Mouse (Mus musculus) liver, adult 2 months (tissue): Measurements from ENCODE around the gene Smad1. TPM values are rescaled to one million over a fixed set of nuclear protein-coding genes. Genes with fewer than 3 reads are reported as not detected.
A peak's percentile ranks its signal among the peaks of the same experiment; 100 is the strongest.

Experiments
- DNase-seq: peaks from one replicate; pipeline ENCODE4 v3.0.0-alpha.2; 2011; ENCODE audit warnings: low read depth, low spot score; ENCODE audit errors: extremely low read depth
- H3K27ac ChIP-seq: fragments of 200-500 bp; replicated peaks from 2 replicates; pipeline ENCODE4 v1.5.1; 2012; ENCODE audit warnings: low read depth, mild to moderate bottlenecking, control low read depth, inconsistent platforms, low read length; ENCODE audit not compliant: insufficient read depth
- H3K27me3 ChIP-seq: fragments of 200-500 bp; 2 replicates; pipeline ENCODE4 v1.6.1; 2012; ENCODE audit warnings: mild to moderate bottlenecking, moderate library complexity, low read length, inconsistent platforms; ENCODE audit not compliant: control insufficient read depth, insufficient read depth
- H3K36me3 ChIP-seq: fragments of 200-500 bp; 2 replicates; pipeline ENCODE4 v1.6.1; 2012; ENCODE audit warnings: low read length, inconsistent platforms; ENCODE audit not compliant: control insufficient read depth, insufficient read depth
- H3K4me1 ChIP-seq: fragments of 200-500 bp; 2 replicates; pipeline ENCODE4 v1.6.1; 2011; ENCODE audit warnings: low read length; ENCODE audit not compliant: control insufficient read depth, insufficient read depth
- H3K4me3 ChIP-seq: fragments of 200-500 bp; 2 replicates; pipeline ENCODE4 v1.5.1; 2011; ENCODE audit warnings: low read depth, mild to moderate bottlenecking, control low read depth, low read length, moderate library complexity; ENCODE audit not compliant: insufficient read depth
- H3K79me2 ChIP-seq: fragments of 200-500 bp; 2 replicates; pipeline ENCODE4 v1.6.1; 2012; ENCODE audit warnings: inconsistent platforms, mild to moderate bottlenecking, low read length, moderate library complexity; ENCODE audit not compliant: control insufficient read depth, insufficient read depth
- H3K9ac ChIP-seq: fragments of 200-500 bp; 2 replicates; pipeline ENCODE4 v1.6.1; 2012; ENCODE audit warnings: low read depth, mild to moderate bottlenecking, control low read depth, inconsistent platforms, low read length
- CTCF ChIP-seq: fragments of 200-500 bp; IDR thresholded peaks from 2 replicates; pipeline ENCODE4 v1.5.1; 2011; ENCODE audit warnings: low read depth, low read length, control low read depth
- POLR2A ChIP-seq: fragments of 200-500 bp; IDR thresholded peaks from 2 replicates; pipeline ENCODE4 v1.6.1; 2011; ENCODE audit warnings: low read length, control low read depth; ENCODE audit not compliant: insufficient read depth; ENCODE audit errors: extremely low read depth
- WGBS: fragments of 180-500 bp; shearing (Covaris S2); methylation state at CpG from one replicate; pipeline ENCODE4 v1.1.7; 2018; 5-methylcytosine and 5-hydroxymethylcytosine counted together
- polyA plus RNA-seq: library from polyadenylated mRNA; depleted of rRNA; stranded (reverse); fragments of >200 nt; gene quantifications from 2 replicates; pipeline ENCODE4 v1.2.3, GENCODE M21; 2012
- total RNA-seq: library from RNA; depleted of rRNA; stranded (reverse); fragments of >200 nt; gene quantifications from 2 replicates; pipeline ENCODE4 v1.2.3, GENCODE M21; 2014

The Smad1 gene
- total and polyA plus RNA-seq, 2 experiments, result 10.8 to 25.5 TPM

- TF ChIP-seq CTCF, result no peak
- no peak for TF ChIP-seq POLR2A
- no peak overlapping the region for H3K4me3 ChIP-seq
- peak; percentile 29 for DNase-seq
- WGBS, result 50% methylated on average over 6 of the region's 6 CpGs
- no peak overlapping the region for H3K9ac ChIP-seq
- peaks cover 5% of the 10 kb centered on the region for H3K36me3 ChIP-seq
- H3K27me3 ChIP-seq, result no peaks in the 10 kb centered on the region
- peaks cover 27% of the 10 kb centered on the region for H3K79me2 ChIP-seq
- no peak overlapping the region for H3K27ac ChIP-seq
- H3K4me1 ChIP-seq, result peaks cover 7% of the 10 kb centered on the region
These were observed 38.4 kb downstream of the Smad1 start for GRCm38 (mm10) chr8:79360774-79361527.

GRCm38 (mm10) chr8:79360302-79360701, 39.0 kb downstream of the Smad1 start:
- H3K4me3 ChIP-seq, result no peak overlapping the region
- H3K36me3 ChIP-seq, result peaks cover 10% of the 10 kb centered on the region
- WGBS, result 76% methylated on average over 9 of the region's 9 CpGs
- H3K27me3 ChIP-seq, result no peaks in the 10 kb centered on the region
- H3K9ac ChIP-seq, result no peak overlapping the region
- H3K4me1 ChIP-seq, result peaks cover 7% of the 10 kb centered on the region
- no peak for TF ChIP-seq CTCF
- no peak for TF ChIP-seq POLR2A
- no peak overlapping the region for H3K27ac ChIP-seq
- H3K79me2 ChIP-seq, result peaks cover 22% of the 10 kb centered on the region
- no peak for DNase-seq

- 86% methylated on average over 16 of the region's 16 CpGs for WGBS
- no peak for TF ChIP-seq POLR2A
- no peak for TF ChIP-seq CTCF
These were observed 43.4 kb downstream of the Smad1 start for GRCm38 (mm10) chr8:79355721-79356434.

GRCm38 (mm10) chr8:79354009-79354408, 45.3 kb downstream of the Smad1 start:
- Histone ChIP-seq H3K4me3 (no peak overlapping the region), H3K27ac (no peak overlapping the region), H3K27me3 (no peaks in the 10 kb centered on the region), H3K36me3 (peaks cover 25% of the 10 kb centered on the region), H3K79me2 (peaks cover 3% of the 10 kb centered on the region; the same call in 1 of the 2 replicates), H3K4me1 (no peaks in the 10 kb centered on the region), H3K9ac (no peak overlapping the region)
- no peak for DNase-seq
- 94% methylated on average over 7 of the region's 7 CpGs for WGBS
- TF ChIP-seq POLR2A (no peak), CTCF (no peak)

More at GRCm38 (mm10) chr8:79355721-79356434, 43.4 kb downstream of the Smad1 start:
- Histone ChIP-seq H3K4me1 (no peaks in the 10 kb centered on the region), H3K27ac (no peak overlapping the region), H3K4me3 (no peak overlapping the region), H3K9ac (no peak overlapping the region), H3K27me3 (no peaks in the 10 kb centered on the region), H3K36me3 (peaks cover 21% of the 10 kb centered on the region), H3K79me2 (peaks cover 3% of the 10 kb centered on the region; the same call in 1 of the 2 replicates)
- no peak for DNase-seq

GRCm38 (mm10) chr8:79351916-79352315, 47.4 kb downstream of the Smad1 start:
- H3K4me3 ChIP-seq, result no peak overlapping the region
- no peaks in the 10 kb centered on the region for H3K27me3 ChIP-seq
- no peaks in the 10 kb centered on the region for H3K79me2 ChIP-seq
- TF ChIP-seq CTCF (no peak), POLR2A (no peak)
- H3K36me3 ChIP-seq, result peaks cover 24% of the 10 kb centered on the region
- no peak for DNase-seq
- 91% methylated on average over 8 of the region's 8 CpGs for WGBS
- H3K4me1 ChIP-seq, result no peaks in the 10 kb centered on the region
- H3K9ac ChIP-seq, result no peak overlapping the region
- no peak overlapping the region for H3K27ac ChIP-seq
